Mouse (Mus musculus): ENCODE results near the gene Hdgfl2.
A peak's percentile ranks its signal among the peaks of the same experiment; 100 is the strongest.
"Not testable (repeated sequence)": the region's sequence is repeated elsewhere in the genome, so short reads cannot be mapped to it uniquely, and the experiment has no call there.

Gene Hdgfl2

GRCm38 (mm10) chr17:56062081-56062480, 17.4 kb upstream of the Hdgfl2 start:
- no peak for DNase-seq

- DNase-seq: not testable (repeated sequence)
These were observed 13.7 kb upstream of the Hdgfl2 start for GRCm38 (mm10) chr17:56065715-56066114.

DNA sequence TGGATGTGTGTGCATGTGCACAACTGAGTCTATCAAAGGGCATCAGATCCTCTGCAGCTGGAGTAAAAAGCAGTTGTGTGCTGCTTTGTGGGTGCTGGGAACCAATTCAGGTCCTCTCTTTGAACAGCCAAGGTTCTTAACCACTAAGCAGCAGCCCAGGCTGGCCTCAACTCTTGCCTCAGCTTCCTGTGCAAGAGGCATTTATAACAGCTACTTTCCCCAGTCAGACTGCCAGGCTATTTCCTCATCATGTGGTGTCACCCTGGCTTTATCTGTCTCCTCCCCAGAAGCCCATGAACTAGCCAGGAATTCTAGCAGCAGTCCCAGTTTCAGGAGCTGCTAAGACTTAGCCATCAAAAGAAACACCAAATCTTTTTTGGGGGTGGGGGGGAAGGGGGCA, 13.0 kb upstream of the Hdgfl2 start:
- DNase-seq: no peak

DNA sequence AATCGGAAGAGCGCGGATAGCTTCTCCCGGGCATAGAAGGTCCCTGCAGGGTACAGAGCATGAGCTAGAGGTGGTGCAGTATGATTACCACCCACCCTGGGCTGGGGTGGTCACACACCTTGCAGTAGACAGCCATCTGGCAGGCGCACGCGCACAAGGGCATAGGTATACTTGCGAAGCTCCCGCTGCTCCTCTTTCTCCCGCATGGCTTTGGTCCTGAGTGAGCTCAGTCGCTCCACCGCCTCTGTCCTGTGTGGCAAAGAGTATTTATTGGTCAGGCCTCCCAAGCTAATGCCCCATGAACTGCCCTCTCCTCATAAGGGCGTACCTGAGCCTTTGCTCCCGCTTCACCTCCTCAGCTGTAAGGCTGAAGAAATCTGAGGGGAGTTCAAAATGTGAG, 10.4 kb upstream of the Hdgfl2 start:
- DNase-seq: no peak

- DNase-seq: no peak
These were observed 8.3 kb upstream of the Hdgfl2 start for GRCm38 (mm10) chr17:56071126-56071525.

GRCm38 (mm10) chr17:56072243-56072642, 7.2 kb upstream of the Hdgfl2 start:
- no peak for DNase-seq

DNA sequence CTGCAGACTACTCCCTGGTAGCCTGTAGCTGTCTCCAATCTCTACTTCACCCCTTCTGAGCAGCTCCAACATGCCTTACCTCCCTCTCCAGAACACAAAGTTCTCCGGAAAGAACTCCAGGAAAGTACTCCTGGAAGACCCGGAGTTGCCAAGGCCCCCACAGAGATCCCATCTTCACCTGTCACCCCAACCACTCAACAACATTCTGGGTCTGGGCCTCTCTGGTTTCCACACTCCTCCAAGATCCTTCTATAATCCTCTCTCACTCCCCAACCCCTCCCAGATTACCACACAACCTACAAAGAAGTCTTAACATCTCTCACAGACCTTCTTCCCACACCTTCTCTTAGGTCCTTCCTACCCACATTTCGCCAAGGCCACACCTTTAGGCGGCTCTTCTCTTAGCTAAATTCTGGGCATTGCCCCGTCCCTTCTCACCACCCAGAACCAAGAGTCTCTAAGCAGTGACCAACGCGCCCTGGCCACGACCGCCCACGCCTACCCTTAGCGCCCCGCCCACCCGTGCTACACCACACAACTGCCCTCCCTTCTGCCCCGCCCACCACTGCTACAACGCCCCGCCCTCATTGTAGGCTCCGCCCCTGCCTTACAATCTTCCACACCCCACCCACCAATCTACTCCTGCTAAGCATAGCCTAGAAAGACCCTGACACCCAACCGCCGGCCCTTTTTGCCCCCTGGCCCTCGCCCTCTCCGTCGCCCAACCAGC, 5.2 kb upstream of the Hdgfl2 start:
- peak; percentile 95 for DNase-seq

GRCm38 (mm10) chr17:56074827-56075208, 4.6 kb upstream of the Hdgfl2 start, which contains the start of gene Ubxn6:
Gene Ubxn6, minus strand, starts transcription at chr17:56075028.
- peak; percentile 99 for DNase-seq

DNA sequence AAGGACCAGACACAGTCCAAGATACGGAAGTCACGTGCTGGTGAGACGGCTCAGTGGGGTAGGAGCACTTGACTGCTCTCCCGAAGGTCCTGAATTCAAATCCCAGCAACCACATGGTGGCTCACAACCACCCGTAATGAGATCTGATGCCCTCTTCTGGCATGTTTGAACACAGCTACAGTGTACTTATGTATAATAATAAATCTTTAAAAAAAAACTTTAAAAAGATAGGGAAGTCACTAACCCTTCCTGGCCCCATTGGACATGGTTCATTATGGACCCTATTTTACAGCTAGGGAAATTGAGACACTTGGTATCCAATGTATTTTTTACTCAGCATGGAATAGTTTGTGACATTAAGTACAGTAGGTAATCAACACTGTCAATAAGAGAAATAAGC, 1.9 kb upstream of the Hdgfl2 start:
- no peak for DNase-seq

- peak; percentile 33 for DNase-seq
These were observed 1.1 kb upstream of the Hdgfl2 start for GRCm38 (mm10) chr17:56078361-56078760.

GRCm38 (mm10) chr17:56079921-56080320, 487 bp downstream of the Hdgfl2 start:
- no peak for DNase-seq

DNA sequence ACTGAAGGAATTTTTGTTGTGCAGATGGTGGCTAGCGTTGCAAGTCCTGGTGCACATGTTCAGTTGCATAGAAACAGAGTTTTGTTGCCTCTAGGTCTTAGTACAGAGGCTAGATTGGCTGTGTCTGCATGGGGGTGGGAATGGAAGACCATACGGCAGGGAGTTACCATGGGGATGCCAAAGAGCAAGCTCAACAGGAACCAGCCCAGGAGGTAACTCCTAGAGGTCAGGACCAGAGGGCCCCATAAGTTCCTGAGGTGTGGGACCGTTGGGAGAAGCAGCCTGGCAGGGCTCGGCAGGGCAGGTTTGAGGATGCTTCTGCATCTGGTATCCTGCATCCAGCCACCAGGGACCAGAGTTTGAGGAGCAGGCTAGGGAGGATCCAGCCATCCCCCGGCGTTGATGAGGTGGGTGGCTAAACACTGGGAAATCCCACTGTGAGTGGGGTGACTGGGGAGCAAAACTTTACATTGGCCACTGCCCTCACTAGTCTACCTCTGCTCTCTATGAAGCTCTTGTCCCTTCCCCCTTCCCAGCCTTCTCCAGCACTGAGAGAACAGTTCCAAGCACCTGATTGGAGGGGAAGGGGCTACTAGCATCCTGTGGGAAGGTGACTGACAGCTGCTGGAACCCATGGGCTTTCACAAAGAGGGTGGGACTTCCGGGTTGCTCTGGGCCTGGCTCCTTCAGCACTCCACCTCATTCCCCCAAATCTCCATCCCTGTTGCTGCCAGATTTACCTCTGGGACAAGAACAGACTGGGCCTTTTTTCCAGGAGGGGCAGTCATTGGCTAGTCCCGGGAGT, 1.5 kb downstream of the Hdgfl2 start:
- DNase-seq: peak; percentile 56

- DNase-seq: no peak
These were observed 12.9 kb downstream of the Hdgfl2 start for GRCm38 (mm10) chr17:56092312-56092711.

- no peak for DNase-seq
These were observed 13.4 kb downstream of the Hdgfl2 start for GRCm38 (mm10) chr17:56092794-56093193.

DNA sequence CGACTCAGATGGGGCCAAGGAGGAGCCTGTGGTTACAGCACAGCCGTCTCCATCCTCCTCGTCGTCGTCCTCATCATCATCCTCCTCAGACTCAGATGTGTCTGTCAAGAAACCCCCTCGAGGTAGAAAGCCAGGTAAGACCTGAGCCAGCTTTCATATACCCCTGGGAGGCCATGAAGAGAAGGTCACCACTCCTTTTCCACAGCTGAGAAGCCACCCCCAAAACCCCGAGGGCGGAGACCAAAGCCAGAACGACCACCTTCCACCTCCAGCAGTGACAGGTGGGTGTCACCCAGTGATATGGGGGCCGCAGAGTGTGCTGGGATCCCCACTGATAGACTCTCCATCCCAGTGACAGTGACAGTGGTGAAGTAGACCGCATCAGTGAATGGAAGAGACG, 17.4 kb downstream of the Hdgfl2 start:
- DNase-seq: no peak

- no peak for DNase-seq
These were observed 18.7 kb downstream of the Hdgfl2 start for GRCm38 (mm10) chr17:56098180-56098579.

DNA sequence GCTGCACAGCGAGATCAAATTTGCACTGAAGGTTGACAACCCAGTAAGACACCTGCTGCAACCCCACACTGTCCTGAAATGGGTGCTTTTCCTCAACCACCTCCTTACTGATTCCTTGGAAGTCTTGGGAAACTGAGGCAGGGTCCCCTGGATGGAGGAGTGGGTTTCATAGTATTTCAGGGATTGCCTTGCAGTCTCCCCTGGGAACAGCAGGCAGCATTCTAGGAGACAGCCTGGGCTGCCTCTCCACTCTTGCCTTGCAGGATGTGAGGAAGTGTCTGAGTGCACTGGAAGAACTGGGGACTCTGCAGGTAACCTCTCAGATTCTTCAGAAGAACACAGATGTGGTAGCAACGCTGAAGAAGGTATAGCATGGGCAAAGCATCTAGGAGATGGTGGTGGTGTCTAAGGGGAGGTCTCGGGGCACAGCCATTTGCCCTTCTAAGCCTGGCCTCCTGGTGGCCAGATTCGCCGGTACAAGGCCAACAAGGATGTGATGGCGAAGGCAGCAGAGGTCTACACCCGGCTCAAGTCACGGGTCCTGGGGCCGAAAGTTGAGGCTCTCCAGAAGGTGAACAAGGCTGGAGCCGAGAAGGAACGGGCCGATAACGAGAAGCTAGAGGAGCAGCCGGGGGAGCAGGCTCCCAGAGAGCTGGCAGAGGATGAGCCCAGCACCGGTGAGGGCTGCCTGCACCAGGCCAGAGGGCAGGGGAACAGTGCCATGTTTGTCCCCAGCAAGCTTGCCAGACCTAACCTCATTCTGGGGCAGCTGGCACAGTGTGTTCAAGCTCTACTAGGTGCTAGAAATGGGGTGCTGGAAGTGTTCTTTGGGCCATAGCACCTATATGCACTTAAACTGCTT, 19.5 kb downstream of the Hdgfl2 start:
- DNase-seq: no peak

DNA sequence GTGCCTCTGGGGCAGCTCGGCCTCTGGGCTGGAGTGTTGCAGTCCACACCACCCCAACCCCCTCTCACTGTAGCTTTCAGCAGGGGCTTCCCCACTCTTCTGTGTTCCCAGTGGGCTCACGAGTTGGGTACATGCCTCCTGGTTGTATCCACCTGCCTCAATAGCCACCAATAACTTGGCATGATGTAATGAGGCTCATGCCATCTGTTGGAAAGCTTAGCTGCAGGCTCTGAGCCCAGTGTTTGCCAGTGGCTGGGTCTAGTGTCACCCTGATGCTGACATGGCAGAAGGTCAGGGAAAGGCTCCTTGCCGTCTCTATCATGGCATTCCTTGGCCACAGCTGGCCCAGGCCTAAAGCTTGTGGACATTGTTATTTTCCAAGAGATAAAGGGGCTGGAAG, 21.4 kb downstream of the Hdgfl2 start:
- no peak for DNase-seq

DNA sequence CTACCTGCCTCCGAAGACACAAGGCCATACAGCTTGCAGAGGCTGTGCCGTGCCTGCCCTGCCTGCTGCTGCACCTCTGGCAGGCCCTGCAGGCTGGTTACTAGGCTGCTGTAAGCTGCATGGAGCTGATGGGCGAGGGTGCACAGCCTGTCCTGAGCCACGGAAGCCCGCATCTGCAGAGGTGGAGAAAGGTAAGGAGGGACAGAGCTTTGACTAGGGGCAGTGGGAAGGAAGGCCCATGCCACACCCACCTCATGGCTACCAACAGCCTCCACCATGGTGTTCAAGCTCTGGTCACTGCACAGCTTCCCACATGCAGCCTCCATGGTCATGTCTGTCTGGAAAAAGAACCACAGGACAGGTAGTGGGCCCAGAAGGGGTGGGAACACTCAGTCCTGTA, 22.7 kb downstream of the Hdgfl2 start:
- no peak for DNase-seq

- no peak for DNase-seq
These were observed 23.5 kb downstream of the Hdgfl2 start for GRCm38 (mm10) chr17:56102927-56103326.

DNA sequence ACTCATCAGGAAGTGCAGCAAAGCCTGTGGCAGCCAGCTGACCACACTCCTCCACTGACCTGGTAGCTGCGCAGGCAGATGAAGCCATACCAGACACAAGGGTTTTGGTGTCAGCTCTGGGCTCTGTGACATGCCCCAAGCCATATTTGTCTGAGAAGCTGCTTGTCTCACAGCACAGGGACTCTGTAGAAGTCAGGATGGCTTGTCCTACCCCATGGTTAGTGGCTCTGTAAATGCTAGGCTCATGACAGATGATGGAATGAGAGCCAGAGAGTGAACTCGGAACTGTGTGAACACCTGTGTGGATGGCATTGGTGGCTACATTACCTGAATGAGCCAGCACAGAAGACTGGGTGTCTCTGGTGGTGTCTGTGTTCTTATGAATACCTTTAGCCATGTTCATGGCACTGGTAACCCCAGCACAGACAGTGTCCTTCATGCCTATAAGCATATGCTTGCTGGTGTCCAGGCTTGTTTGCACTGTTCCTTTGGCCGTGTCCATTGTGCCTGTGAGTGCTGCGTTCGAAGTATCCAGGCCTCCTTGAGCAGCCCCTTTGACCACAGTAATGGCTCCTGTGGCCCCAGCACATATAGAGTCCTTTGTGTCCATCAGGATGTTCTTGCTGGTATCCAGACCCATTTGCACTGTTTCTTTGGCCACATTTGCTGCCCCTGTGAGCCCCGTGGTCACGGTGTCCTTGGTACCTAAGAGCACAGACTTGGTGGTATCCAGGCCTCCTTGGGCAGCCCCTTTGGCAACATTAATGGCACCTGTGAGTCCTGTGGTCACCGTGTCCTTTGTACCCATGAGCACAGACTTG, 24.2 kb downstream of the Hdgfl2 start:
- DNase-seq: no peak

DNA sequence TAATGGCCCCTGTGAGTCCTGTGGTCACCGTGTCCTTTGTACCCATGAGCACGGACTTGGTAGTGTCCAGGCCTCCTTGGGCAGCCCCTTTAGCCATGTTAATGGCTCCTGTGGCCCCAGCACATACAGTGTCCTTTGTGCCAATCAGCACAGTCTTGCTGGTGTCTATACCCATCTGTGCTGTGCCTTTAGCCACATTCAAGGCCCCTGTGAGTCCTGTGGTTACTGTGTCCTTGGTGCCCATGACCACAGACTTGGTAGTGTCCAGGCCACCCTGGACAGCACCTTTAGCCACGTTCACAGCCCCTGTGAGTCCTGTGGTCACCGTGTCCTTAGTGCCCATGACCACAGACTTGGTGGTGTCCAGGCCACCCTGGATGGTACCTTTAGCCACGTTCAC, 25.4 kb downstream of the Hdgfl2 start:
- DNase-seq: not testable (repeated sequence)
